Mouse (Mus musculus) lung, postnatal 0 days (tissue): ENCODE measurements around the gene Bnc2. TPM values are rescaled to one million over a fixed set of nuclear protein-coding genes. Genes with fewer than 3 reads are reported as not detected.

ENCODE experiments used
- ATAC-seq: fragments of 200-750 bp; cut with Nextera tagmentation; 2 replicates; pipeline ENCODE4 v1.8.0; 2017; ENCODE audit warnings: moderate library complexity
- DNase-seq: peaks from one replicate; pipeline ENCODE4 v3.0.0-alpha.2; 2016; ENCODE audit warnings: low spot score
- H3K27ac ChIP-seq: fragments of 300-500 bp; sonication (generic); 2 replicates; pipeline ENCODE4 v1.5.1; 2014; ENCODE audit warnings: antibody characterized with exemption, mild to moderate bottlenecking, low read length, mixed read lengths
- H3K27me3 ChIP-seq: fragments of 300-500 bp; sonication (generic); replicated peaks from 2 replicates; pipeline ENCODE4 v1.6.1; 2014; ENCODE audit warnings: low read length, mixed read lengths; ENCODE audit not compliant: insufficient read depth
- H3K36me3 ChIP-seq: fragments of 300-500 bp; sonication (generic); 2 replicates; pipeline ENCODE4 v1.6.1; 2014; ENCODE audit warnings: low read length, mixed read lengths; ENCODE audit not compliant: insufficient read depth
- H3K4me1 ChIP-seq: fragments of 300-500 bp; sonication (generic); 2 replicates; pipeline ENCODE4 v1.6.1; 2014; ENCODE audit warnings: antibody characterized with exemption, low read depth, low read length, mixed read lengths; ENCODE audit not compliant: insufficient read depth
- H3K4me2 ChIP-seq: fragments of 300-500 bp; sonication (generic); replicated peaks from 2 replicates; pipeline ENCODE4 v1.6.1; 2014; ENCODE audit warnings: low read depth, mild to moderate bottlenecking, low read length, moderate library complexity, mixed read lengths
- H3K4me3 ChIP-seq: fragments of 300-500 bp; sonication (generic); 2 replicates; pipeline ENCODE4 v1.5.1; 2014; ENCODE audit warnings: low read depth, low read length
- H3K9ac ChIP-seq: fragments of 300-500 bp; sonication (generic); replicated peaks from 2 replicates; pipeline ENCODE4 v1.6.1; 2014; ENCODE audit warnings: low read depth, mild to moderate bottlenecking
- H3K9me3 ChIP-seq: fragments of 300-500 bp; sonication (generic); 2 replicates; pipeline ENCODE4 v1.6.1; 2016; ENCODE audit warnings: low read length, mixed read lengths
- CTCF ChIP-seq: IDR thresholded peaks from 2 replicates; pipeline ENCODE4 v1.5.1; 2016; ENCODE audit warnings: antibody characterized with exemption, mild to moderate bottlenecking
- EP300 ChIP-seq: IDR thresholded peaks from 2 replicates; pipeline ENCODE4 v1.6.1; 2016; ENCODE audit warnings: antibody characterized with exemption, mild to moderate bottlenecking, control low read depth
- WGBS: fragments of 180-500 bp; shearing (Covaris S2); extraction: QIAGEN DNeasy Blood & Tissue Kit; methylation state at CpG from one replicate; pipeline ENCODE4 v1.1.7; 2014; 5-methylcytosine and 5-hydroxymethylcytosine counted together
- polyA plus RNA-seq: library from polyadenylated mRNA; unstranded; fragments of >200 nt; fragmentation: Nextera tagmentation; extraction: Ambion mirVana; gene quantifications from 2 replicates; pipeline ENCODE4 v1.2.1, GENCODE M21; 2015

The Bnc2 gene
- polyA plus RNA-seq, 1 experiment from 2014 or later = 1.9 TPM

DNA sequence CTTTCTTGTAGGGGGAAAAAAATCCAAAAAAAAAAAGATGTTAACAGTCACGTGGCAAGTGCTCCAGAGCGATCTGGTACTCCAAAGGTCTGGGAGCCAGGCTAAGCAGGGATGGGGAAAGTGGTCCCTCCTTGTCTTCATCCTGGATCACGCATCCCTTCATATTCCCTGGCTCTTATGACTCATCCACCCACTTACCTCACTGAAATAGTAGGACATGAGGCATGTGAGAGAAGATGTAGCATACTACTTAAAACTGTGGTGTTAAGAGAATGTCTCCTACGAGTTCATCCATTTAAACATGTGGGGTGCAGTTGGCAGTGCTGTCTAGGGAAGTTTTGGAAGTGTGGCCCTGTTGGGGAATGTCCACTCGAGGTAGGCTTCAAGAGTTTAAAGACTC, 286.1 kb downstream of the Bnc2 start:
- 85% methylated on average over 5 of the region's 5 CpGs for WGBS
- TF ChIP-seq CTCF = no peak
- TF ChIP-seq EP300 = no peak
- DNase-seq = no peak

GRCm38 (mm10) chr4:84385156-84385555, 289.9 kb downstream of the Bnc2 start:
- 91% methylated on average over 1 of the region's 1 CpGs for whole genome bisulfite sequencing
- DNase-seq (no peak), ATAC-seq (no peak)
- Histone ChIP-seq H3K9ac (no peak overlapping the region), H3K9me3 (no peaks in the 10 kb centered on the region), H3K4me1 (no peaks in the 10 kb centered on the region), H3K27ac (no peak overlapping the region), H3K36me3 (no peaks in the 10 kb centered on the region), H3K4me3 (no peak overlapping the region), H3K4me2 (no peak overlapping the region), H3K27me3 (no peaks in the 10 kb centered on the region)
- TF ChIP-seq EP300 (no peak), CTCF (no peak)

More for the DNA sequence above, 286.1 kb downstream of the Bnc2 start:
- Histone ChIP-seq H3K9ac (no peak overlapping the region), H3K4me2 (no peak overlapping the region), H3K9me3 (no peaks in the 10 kb centered on the region), H3K36me3 (no peaks in the 10 kb centered on the region), H3K27ac (no peak overlapping the region), H3K27me3 (no peaks in the 10 kb centered on the region), H3K4me1 (no peaks in the 10 kb centered on the region), H3K4me3 (no peak overlapping the region)
- no peak for ATAC-seq

GRCm38 (mm10) chr4:84379289-84379688, 295.8 kb downstream of the Bnc2 start:
- Histone ChIP-seq H3K4me3 (no peak overlapping the region), H3K27ac (no peak overlapping the region), H3K27me3 (no peaks in the 10 kb centered on the region), H3K4me1 (no peaks in the 10 kb centered on the region), H3K9me3 (no peaks in the 10 kb centered on the region), H3K4me2 (no peak overlapping the region), H3K9ac (no peak overlapping the region), H3K36me3 (no peaks in the 10 kb centered on the region)
- no peak for ATAC-seq
- no peak for TF ChIP-seq CTCF
- TF ChIP-seq EP300 = no peak
- 66% methylated on average over 6 of the region's 6 CpGs for WGBS
- no peak for DNase-seq

DNA sequence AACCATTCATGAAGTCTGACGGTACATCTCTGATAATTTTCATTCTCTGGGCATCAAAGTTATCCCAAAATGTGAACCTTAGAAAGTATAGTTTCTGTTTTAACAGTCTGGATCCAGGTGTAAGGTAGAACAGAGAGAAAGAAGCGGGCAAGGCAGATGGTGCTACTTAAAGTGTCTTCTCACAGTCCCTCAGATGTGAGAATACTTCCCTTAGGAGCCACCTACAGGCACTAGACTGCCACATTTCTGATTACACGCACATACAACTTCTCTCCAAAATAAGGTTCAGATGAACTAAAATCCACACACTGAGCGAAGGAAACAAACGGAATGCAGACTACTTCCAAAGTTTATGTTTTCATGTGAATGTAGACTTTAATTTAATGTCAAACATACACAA, 297.6 kb downstream of the Bnc2 start:
- 88% methylated on average over 5 of the region's 5 CpGs for WGBS
- H3K4me1 ChIP-seq = no peaks in the 10 kb centered on the region
- H3K4me3 ChIP-seq = no peak overlapping the region
- DNase-seq = no peak
- no peak overlapping the region for H3K27ac ChIP-seq
- no peaks in the 10 kb centered on the region for H3K27me3 ChIP-seq
- no peaks in the 10 kb centered on the region for H3K9me3 ChIP-seq
- no peak overlapping the region for H3K9ac ChIP-seq
- H3K36me3 ChIP-seq = no peaks in the 10 kb centered on the region
- TF ChIP-seq EP300 (no peak), CTCF (no peak)
- ATAC-seq = no peak
- no peak overlapping the region for H3K4me2 ChIP-seq

DNA sequence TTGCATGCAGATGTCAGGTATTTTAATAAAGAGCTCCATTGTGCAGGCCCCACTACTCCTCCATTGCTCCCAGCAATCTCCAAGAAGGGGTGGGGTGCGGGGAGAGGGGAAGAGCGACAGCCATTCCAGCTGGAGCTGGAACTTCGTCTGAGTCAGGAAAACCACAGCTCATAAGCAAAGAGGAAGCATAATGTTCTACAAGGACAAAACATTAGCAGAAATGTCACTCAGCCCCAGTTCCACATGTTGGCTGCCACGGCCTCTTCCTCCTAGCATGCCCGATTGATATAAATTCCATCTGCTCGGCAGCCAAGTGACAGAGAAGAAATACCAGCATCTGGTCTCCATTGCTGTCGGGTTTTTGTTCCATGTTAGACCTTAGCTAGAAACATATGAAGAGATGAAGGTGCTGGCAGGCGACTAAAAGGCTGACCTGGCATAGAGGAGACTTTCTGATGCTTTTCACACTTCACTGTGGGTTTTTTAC, 312.7 kb downstream of the Bnc2 start:
- TF ChIP-seq EP300 (no peak; the same call in 1 of the 2 replicates), CTCF (no peak)
- H3K9me3 ChIP-seq = no peaks in the 10 kb centered on the region
- no peak overlapping the region for H3K27ac ChIP-seq
- peak; percentile 77 for DNase-seq
- no peaks in the 10 kb centered on the region for H3K36me3 ChIP-seq
- 22% methylated on average over 8 of the region's 8 CpGs for WGBS
- H3K4me2 ChIP-seq = no peak overlapping the region
- no peak overlapping the region for H3K4me3 ChIP-seq
- peak; percentile 85 for ATAC-seq
- no peak overlapping the region for H3K9ac ChIP-seq
- no peaks in the 10 kb centered on the region for H3K27me3 ChIP-seq
- H3K4me1 ChIP-seq = no peaks in the 10 kb centered on the region

DNA sequence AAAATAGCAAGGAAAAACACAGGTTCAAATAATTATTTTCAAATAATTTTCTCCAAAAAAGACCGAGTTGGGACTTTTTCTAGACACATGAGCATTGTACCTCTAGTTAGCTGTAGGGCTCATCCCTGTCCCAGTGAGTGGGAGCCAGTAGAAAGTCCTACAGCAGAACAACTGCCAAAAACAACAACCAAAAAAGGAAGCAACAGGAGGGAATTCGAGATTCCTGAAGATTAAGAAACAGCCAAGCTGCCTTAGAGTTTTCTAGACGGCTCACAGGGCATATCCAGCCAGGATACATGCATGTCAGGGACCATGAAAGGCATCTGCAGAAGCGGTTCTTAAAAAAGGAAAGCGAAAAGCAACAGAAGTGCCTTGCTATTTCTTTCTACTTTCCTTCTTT, 313.9 kb downstream of the Bnc2 start:
- WGBS = 60% methylated on average over 5 of the region's 5 CpGs
- Histone ChIP-seq H3K4me2 (no peak overlapping the region), H3K4me3 (no peak overlapping the region), H3K9me3 (no peaks in the 10 kb centered on the region), H3K36me3 (no peaks in the 10 kb centered on the region), H3K9ac (no peak overlapping the region), H3K27me3 (no peaks in the 10 kb centered on the region), H3K27ac (no peak overlapping the region), H3K4me1 (no peaks in the 10 kb centered on the region)
- ATAC-seq (no peak), DNase-seq (no peak)
- no peak for TF ChIP-seq CTCF
- no peak for TF ChIP-seq EP300

GRCm38 (mm10) chr4:84359996-84360395, 315.1 kb downstream of the Bnc2 start:
- H3K36me3 ChIP-seq = no peaks in the 10 kb centered on the region
- DNase-seq = no peak
- no peaks in the 10 kb centered on the region for H3K9me3 ChIP-seq
- WGBS = 85% methylated on average over 2 of the region's 2 CpGs
- no peak overlapping the region for H3K4me3 ChIP-seq
- H3K4me1 ChIP-seq = no peaks in the 10 kb centered on the region
- H3K4me2 ChIP-seq = no peak overlapping the region
- H3K27ac ChIP-seq = no peak overlapping the region
- H3K27me3 ChIP-seq = no peaks in the 10 kb centered on the region
- no peak for TF ChIP-seq CTCF
- TF ChIP-seq EP300 = no peak
- no peak for ATAC-seq
- no peak overlapping the region for H3K9ac ChIP-seq
